Mouse (Mus musculus) neural tube, embryonic 10.5 days (tissue): ENCODE data around the gene Gm45062.

Experiments
- DNase-seq: peaks from one replicate; pipeline ENCODE4 v3.0.0-alpha.2; 2017; ENCODE audit warnings: low spot score; ENCODE audit errors: extremely low spot score

The Gm45062 gene

GRCm38 (mm10) chr6:8259004-8259666, at the start of gene Gm45062, which contains the start of the genes Rpa3 and Umad1:
TSS of gene Gm45062 (plus strand) at chr6:8259450.
TSS of gene Rpa3 (minus strand) at chr6:8259173.
TSS of gene Umad1 (plus strand) at chr6:8259288.
- peak; percentile 97 for DNase-seq

- no peak for DNase-seq
Measured at GRCm38 (mm10) chr6:8209866-8210186, 49.4 kb upstream of the Gm45062 start.

- DNase-seq: no peak
Measured at GRCm38 (mm10) chr6:8210661-8211060, 48.6 kb upstream of the Gm45062 start.

- DNase-seq: no peak
Measured at GRCm38 (mm10) chr6:8227035-8227434, 32.2 kb upstream of the Gm45062 start.

GRCm38 (mm10) chr6:8228596-8228995, 30.7 kb upstream of the Gm45062 start:
- no peak for DNase-seq

GRCm38 (mm10) chr6:8258316-8258715, 934 bp upstream of the Gm45062 start:
- no peak for DNase-seq

- no peak for DNase-seq
Measured at GRCm38 (mm10) chr6:8259667-8260044, 406 bp downstream of the Gm45062 start.

- no peak for DNase-seq
Measured at GRCm38 (mm10) chr6:8271047-8271446, 11.8 kb downstream of the Gm45062 start.

- DNase-seq: peak; percentile 52
Measured at GRCm38 (mm10) chr6:8274387-8275054, 15.3 kb downstream of the Gm45062 start.

GRCm38 (mm10) chr6:8275098-8275497, 15.8 kb downstream of the Gm45062 start:
- no peak for DNase-seq

GRCm38 (mm10) chr6:8276431-8276830, 17.2 kb downstream of the Gm45062 start:
- DNase-seq: no peak

- DNase-seq: no peak
Measured at GRCm38 (mm10) chr6:8278426-8279002, 19.3 kb downstream of the Gm45062 start.

- DNase-seq: no peak
Measured at GRCm38 (mm10) chr6:8283255-8283654, 24.0 kb downstream of the Gm45062 start.

- no peak for DNase-seq
Measured at GRCm38 (mm10) chr6:8285401-8285960, 26.2 kb downstream of the Gm45062 start.

- no peak for DNase-seq
Measured at GRCm38 (mm10) chr6:8286146-8286545, 26.9 kb downstream of the Gm45062 start.

- DNase-seq: no peak
Measured at GRCm38 (mm10) chr6:8288755-8289580, 29.7 kb downstream of the Gm45062 start.

GRCm38 (mm10) chr6:8294048-8294784, 35.0 kb downstream of the Gm45062 start:
- no peak for DNase-seq

GRCm38 (mm10) chr6:8299066-8299863, 40.0 kb downstream of the Gm45062 start:
- no peak for DNase-seq

GRCm38 (mm10) chr6:8307878-8308775, 48.9 kb downstream of the Gm45062 start:
- no peak for DNase-seq
